Mouse (Mus musculus): ENCODE measurements around the gene Mxi1.

Mxi1 gene

DNA sequence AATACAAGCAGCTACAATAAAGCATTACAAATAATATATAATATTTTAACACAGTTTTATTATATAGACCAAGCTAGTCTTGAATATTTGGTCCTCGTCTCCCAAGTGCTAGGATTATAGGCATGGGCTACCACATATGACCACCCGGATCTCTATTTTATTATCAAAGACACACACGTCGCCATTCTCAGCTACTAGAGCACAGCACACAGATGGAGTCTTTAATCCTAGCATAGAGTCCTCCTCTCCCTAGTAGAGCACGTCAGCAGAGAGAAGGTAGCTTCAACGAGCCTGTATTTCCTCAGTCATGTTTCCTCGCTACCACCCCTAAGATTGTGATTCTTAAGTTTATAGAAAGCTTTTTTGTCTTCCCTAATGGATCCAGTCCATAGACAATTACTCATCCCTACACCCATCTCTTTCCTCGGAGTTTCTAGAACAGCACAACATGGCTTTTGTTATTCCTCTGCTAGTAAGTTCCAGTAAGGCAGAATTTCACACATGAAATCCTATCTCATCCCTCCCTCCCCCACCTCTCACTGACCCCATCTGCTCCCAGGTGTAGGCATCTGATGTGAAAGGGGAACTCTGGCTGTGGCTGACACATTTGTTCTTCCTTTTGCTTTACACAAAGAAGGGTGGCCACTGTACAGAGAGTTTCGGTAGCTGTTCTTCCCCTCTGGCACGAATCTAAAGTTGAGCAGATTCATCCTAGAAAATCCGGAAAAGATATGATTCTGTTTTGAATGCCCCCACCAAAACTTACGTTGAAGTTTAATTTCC, 87.3 kb downstream of the Mxi1 start:
- peaks cover 10% of the 10 kb centered on the region for H3K36me3 ChIP-seq (ENCODE audit: insufficient read depth, low read length)
- no peaks in the 10 kb centered on the region for H3K9me3 ChIP-seq (ENCODE audit: low read length)
- no peak for TF ChIP-seq POU5F1 (IDR thresholded peaks at IDR 0.05; ENCODE audit: borderline replicate concordance, low read length)
- H3K4me3 ChIP-seq (replicated peaks; ENCODE audit: low read length): no peak overlapping the region
- H3K4me1 ChIP-seq (replicated peaks; ENCODE audit: low read depth, low read length): peaks cover 42% of the 10 kb centered on the region
- no peaks in the 10 kb centered on the region for H3K27me3 ChIP-seq (ENCODE audit: insufficient read depth, low read length)

DNA sequence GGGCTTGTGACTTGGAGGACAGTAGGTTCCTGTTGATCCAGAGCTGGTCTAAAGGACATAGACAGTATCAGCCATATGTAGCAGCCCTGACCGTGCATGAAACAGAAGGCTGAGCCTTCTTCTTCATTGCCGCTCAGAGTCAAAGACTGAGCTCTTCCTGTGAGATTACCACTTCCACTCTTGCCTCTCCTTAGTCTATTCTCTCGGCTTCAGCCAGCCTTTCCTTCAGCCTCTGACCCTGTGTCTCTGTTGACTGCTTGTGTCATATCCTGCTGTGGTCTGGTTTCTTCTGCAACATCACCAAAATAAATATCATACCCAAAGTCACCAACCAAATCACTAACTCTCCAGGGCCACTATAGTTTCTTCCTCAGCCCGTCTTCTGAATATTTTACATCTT, 88.9 kb downstream of the Mxi1 start:
- peaks cover 10% of the 10 kb centered on the region for H3K36me3 ChIP-seq (ENCODE audit: insufficient read depth, low read length)
- no peak overlapping the region for H3K4me3 ChIP-seq (replicated peaks; ENCODE audit: low read length)
- H3K9me3 ChIP-seq (ENCODE audit: low read length): no peaks in the 10 kb centered on the region
- no peaks in the 10 kb centered on the region for H3K27me3 ChIP-seq (ENCODE audit: insufficient read depth, low read length)
- no peak for TF ChIP-seq CTCF (conservative IDR thresholded peaks at IDR 0.05; ENCODE audit: low read length)
- peaks cover 34% of the 10 kb centered on the region for H3K4me1 ChIP-seq (replicated peaks; ENCODE audit: low read depth, low read length)

DNA sequence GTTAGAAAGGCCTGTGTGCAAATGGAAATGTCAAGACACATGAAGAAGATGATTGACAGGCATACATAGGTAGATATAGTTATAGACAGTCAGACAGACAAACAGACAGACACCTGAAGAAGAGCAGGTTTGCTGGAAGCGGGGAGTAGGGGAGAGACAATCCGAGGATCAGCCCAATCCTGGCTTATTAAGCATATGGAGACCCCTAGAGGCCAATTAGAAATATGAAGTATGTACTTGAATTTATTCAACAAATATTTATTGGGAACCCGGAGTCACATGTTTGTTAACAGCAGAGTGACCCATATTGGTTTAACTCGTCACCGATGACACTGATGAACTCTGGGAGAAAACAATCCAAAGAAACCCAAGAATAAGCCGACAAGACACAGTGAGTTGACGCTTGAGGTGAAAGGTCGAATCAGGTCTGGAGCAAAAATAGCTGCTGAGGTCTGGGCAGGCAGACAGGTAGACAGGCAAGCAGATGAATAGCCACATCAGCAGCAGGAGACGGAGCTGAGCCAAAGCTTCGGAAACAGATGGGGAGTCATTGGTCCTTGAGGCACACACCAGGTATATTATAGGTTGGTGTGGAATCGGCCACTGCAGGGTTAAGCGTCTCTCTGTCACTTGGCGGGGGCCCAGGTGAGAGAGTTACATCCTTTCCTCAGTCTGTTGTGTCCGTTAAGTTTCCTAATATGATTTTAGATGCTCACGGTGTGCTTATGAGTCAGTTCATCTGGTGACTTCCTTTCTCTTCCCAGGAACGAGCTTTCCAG, 90.2 kb downstream of the Mxi1 start:
- Histone ChIP-seq H3K36me3 (ENCODE audit: insufficient read depth, low read length) (peaks cover 8% of the 10 kb centered on the region), H3K9me3 (ENCODE audit: low read length) (no peaks in the 10 kb centered on the region)

DNA sequence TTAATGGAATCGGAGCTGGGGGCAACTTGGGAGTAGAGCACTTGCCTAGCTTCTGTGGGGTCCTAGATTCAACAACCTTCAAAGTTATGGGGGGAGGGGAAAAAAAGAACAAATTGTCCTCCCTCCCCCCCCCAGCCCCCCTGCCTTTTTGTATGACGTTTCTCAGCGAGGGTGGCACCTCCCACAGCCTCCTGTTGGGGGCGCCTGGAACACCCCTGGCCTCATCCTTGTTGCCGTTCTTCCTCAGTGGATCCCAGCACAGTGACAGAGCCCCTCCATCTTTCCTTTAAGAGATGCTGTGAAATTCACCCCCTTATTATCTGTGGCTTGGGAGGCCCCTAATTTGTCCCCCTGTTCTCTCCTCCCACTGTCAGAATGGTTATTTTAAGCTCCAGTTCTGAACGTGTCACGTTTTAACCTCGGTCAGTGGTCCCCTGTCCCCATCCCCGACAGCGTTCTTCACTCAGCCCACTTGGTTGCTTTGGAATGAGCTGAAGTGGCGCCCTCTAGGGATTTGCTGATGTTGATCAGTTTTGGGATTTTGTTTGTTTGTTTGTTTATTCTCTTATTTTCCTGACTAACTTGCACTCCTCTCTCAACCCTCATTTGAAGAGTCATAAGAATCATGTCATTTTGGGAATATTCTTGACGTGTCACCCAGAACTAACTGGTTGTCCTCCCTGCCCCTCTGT, 92.6 kb downstream of the Mxi1 start:
- H3K36me3 ChIP-seq (ENCODE audit: insufficient read depth, low read length): no peaks in the 10 kb centered on the region
- peaks cover 29% of the 10 kb centered on the region for H3K4me1 ChIP-seq (replicated peaks; ENCODE audit: low read depth, low read length)
- TF ChIP-seq NANOG (IDR thresholded peaks at IDR 0.05; ENCODE audit: borderline replicate concordance, low read length) (no peak), CTCF (conservative IDR thresholded peaks at IDR 0.05; ENCODE audit: low read length) (peak; percentile 41), POU5F1 (IDR thresholded peaks at IDR 0.05; ENCODE audit: borderline replicate concordance, low read length) (no peak)
- H3K27me3 ChIP-seq (ENCODE audit: insufficient read depth, low read length): no peaks in the 10 kb centered on the region
- H3K4me3 ChIP-seq (replicated peaks; ENCODE audit: low read length): peak overlapping the region; percentile 57
- no peaks in the 10 kb centered on the region for H3K9me3 ChIP-seq (ENCODE audit: low read length)

More for the DNA sequence above, 90.2 kb downstream of the Mxi1 start:
- H3K4me1 ChIP-seq (replicated peaks; ENCODE audit: low read depth, low read length): peaks cover 35% of the 10 kb centered on the region
- H3K27me3 ChIP-seq (ENCODE audit: insufficient read depth, low read length): no peaks in the 10 kb centered on the region
- 0 out of 2 replicates have a peak, but pooled peaks have one; percentile 2 for TF ChIP-seq CTCF (conservative IDR thresholded peaks at IDR 0.05; ENCODE audit: low read length)
- no peak for TF ChIP-seq NANOG (IDR thresholded peaks at IDR 0.05; ENCODE audit: borderline replicate concordance, low read length)
- TF ChIP-seq POU5F1 (IDR thresholded peaks at IDR 0.05; ENCODE audit: borderline replicate concordance, low read length): no peak
- H3K4me3 ChIP-seq (replicated peaks; ENCODE audit: low read length): no peak overlapping the region

DNA sequence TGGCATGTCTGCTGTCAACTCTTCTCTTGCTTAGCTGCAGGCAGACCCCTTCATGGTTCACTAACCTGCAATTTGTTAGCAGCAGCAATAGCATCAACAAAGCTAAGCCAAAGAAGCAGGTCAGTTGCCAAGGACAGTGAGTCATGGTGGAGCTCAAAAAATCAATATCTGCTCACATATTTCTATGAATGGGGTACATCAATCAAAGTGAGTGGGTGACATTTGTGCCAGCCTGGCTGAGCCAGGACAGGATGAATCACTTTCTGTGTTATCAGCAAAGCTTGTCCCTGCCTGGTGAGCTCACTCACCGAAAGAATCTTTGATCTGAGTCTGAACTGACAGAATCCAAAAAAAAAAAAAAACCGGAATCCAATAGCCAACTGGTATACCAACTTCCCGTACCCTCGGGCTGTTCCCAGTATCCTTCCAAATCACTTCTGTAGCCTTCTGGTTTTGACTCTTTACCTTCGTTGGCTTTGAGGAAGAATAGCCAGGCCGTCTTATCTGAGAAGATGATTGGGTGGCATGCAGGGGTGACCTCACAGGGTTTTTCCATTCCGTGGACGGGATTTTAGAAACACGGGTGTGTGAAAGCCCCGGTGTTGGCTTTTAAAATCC, 94.0 kb downstream of the Mxi1 start:
- no peaks in the 10 kb centered on the region for H3K36me3 ChIP-seq (ENCODE audit: insufficient read depth, low read length)
- no peaks in the 10 kb centered on the region for H3K27me3 ChIP-seq (ENCODE audit: insufficient read depth, low read length)
- no peaks in the 10 kb centered on the region for H3K9me3 ChIP-seq (ENCODE audit: low read length)
- no peak overlapping the region for H3K4me3 ChIP-seq (replicated peaks; ENCODE audit: low read length)
- H3K4me1 ChIP-seq (replicated peaks; ENCODE audit: low read depth, low read length): peaks cover 29% of the 10 kb centered on the region
- TF ChIP-seq NANOG (IDR thresholded peaks at IDR 0.05; ENCODE audit: borderline replicate concordance, low read length): no peak
- TF ChIP-seq POU5F1 (IDR thresholded peaks at IDR 0.05; ENCODE audit: borderline replicate concordance, low read length): no peak
- TF ChIP-seq CTCF (conservative IDR thresholded peaks at IDR 0.05; ENCODE audit: low read length): no peak

DNA sequence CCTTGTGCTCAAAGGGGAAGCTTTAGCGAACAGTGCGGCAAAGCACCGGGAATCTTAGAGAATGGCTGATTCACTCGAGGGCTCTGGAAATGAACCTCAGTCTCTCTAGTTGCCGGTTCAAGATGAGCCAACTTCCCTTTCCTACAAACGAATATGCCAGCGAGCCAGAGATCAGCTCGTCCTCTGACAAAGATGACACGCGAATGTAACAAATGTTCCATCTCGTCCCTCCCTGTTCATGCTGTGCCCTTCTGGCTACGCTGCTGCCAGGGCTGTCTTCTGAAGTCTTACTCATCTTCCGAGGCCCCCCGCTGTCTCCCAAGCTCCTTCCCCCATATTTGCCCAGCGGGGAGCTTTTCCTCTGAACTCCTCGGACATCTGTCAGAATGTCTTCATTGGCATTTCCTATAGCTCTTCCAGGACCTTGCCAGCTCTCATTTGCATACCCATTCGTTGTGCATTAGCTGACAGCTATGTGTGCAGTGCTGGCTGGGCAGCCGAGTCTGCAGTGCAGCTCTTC, 94.6 kb downstream of the Mxi1 start:
- no peaks in the 10 kb centered on the region for H3K27me3 ChIP-seq (ENCODE audit: insufficient read depth, low read length)
- H3K36me3 ChIP-seq (ENCODE audit: insufficient read depth, low read length): no peaks in the 10 kb centered on the region
- H3K4me1 ChIP-seq (replicated peaks; ENCODE audit: low read depth, low read length): peaks cover 35% of the 10 kb centered on the region
- no peaks in the 10 kb centered on the region for H3K9me3 ChIP-seq (ENCODE audit: low read length)
- no peak for TF ChIP-seq CTCF (conservative IDR thresholded peaks at IDR 0.05; ENCODE audit: low read length)
- no peak for TF ChIP-seq POU5F1 (IDR thresholded peaks at IDR 0.05; ENCODE audit: borderline replicate concordance, low read length)
- TF ChIP-seq NANOG (IDR thresholded peaks at IDR 0.05; ENCODE audit: borderline replicate concordance, low read length): no peak
- no peak overlapping the region for H3K4me3 ChIP-seq (replicated peaks; ENCODE audit: low read length)

DNA sequence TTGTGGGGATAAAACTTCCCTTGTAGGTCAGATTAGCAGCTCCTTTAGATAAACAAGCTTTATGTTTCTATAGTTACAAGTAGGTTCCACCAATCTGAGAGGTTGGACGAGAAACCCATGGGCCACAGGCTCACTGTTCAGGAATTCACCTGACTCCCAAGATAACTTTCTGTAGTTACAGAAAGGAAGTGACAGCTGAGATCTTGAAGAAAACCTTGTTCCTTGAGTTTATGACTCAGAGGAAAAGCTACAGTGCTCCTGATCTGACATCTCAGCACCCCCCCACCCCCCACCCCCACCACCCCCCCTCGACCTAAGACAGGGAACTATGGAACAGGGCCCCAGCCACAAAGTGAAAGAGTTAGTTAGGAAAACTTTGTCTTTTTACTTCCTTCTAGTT, 95.5 kb downstream of the Mxi1 start:
- no peaks in the 10 kb centered on the region for H3K27me3 ChIP-seq (ENCODE audit: insufficient read depth, low read length)
- H3K9me3 ChIP-seq (ENCODE audit: low read length): no peaks in the 10 kb centered on the region
- peaks cover 44% of the 10 kb centered on the region for H3K4me1 ChIP-seq (replicated peaks; ENCODE audit: low read depth, low read length)
- H3K4me3 ChIP-seq (replicated peaks; ENCODE audit: low read length): no peak overlapping the region
- no peaks in the 10 kb centered on the region for H3K36me3 ChIP-seq (ENCODE audit: insufficient read depth, low read length)
- TF ChIP-seq POU5F1 (IDR thresholded peaks at IDR 0.05; ENCODE audit: borderline replicate concordance, low read length) (no peak), NANOG (IDR thresholded peaks at IDR 0.05; ENCODE audit: borderline replicate concordance, low read length) (no peak), CTCF (conservative IDR thresholded peaks at IDR 0.05; ENCODE audit: low read length) (no peak)

DNA sequence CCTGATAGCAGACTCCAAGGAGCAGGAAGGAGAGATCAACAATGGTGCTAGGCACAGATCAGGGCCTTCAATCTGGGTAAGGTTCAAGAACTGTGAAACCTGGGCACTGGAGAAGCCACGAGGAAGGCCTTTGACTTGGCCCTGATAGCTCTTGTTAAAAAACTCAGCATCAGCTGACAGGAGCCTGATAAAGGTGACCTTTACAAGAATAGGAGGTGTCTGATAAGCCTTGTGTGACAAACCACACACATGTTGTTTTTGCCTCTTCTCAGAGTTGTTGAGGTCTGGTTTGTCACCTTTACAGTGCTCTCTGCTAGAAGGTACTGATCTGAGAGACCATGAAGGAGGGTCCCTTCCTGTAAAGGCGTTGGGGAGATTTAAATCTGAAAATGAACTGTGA, 97.0 kb downstream of the Mxi1 start:
- TF ChIP-seq POU5F1 (IDR thresholded peaks at IDR 0.05; ENCODE audit: borderline replicate concordance, low read length): no peak
- no peak for TF ChIP-seq CTCF (conservative IDR thresholded peaks at IDR 0.05; ENCODE audit: low read length)
- TF ChIP-seq NANOG (IDR thresholded peaks at IDR 0.05; ENCODE audit: borderline replicate concordance, low read length): no peak
- no peaks in the 10 kb centered on the region for H3K9me3 ChIP-seq (ENCODE audit: low read length)
- no peaks in the 10 kb centered on the region for H3K27me3 ChIP-seq (ENCODE audit: insufficient read depth, low read length)
- H3K4me3 ChIP-seq (replicated peaks; ENCODE audit: low read length): no peak overlapping the region
- peaks cover 59% of the 10 kb centered on the region for H3K4me1 ChIP-seq (replicated peaks; ENCODE audit: low read depth, low read length)
- H3K36me3 ChIP-seq (ENCODE audit: insufficient read depth, low read length): no peaks in the 10 kb centered on the region
